Mouse (Mus musculus) CD4-positive helper T cell, adult 2 months (primary cell): ENCODE data around the gene Cpa3.

Experiments used
- DNase-seq: peaks from one replicate; pipeline ENCODE4 v3.0.0-alpha.2; 2012; ENCODE audit warnings: low read depth, missing footprints, low spot score

Gene Cpa3

GRCm38 (mm10) chr3:20242050-20242449 is at the start of gene Cpa3:
Gene Cpa3, minus strand, starts transcription at chr3:20242181.
- no peak for DNase-seq

- no peak for DNase-seq
Observed at GRCm38 (mm10) chr3:20291370-20291769, 49.4 kb upstream of the Cpa3 start.

- no peak for DNase-seq
Observed at GRCm38 (mm10) chr3:20288761-20289160, 46.8 kb upstream of the Cpa3 start.

GRCm38 (mm10) chr3:20281796-20282195 is 39.8 kb upstream of the Cpa3 start:
- no peak for DNase-seq

GRCm38 (mm10) chr3:20275633-20276032 is 33.7 kb upstream of the Cpa3 start, which contains the start of gene Cpb1:
Gene Cpb1, minus strand, starts transcription at chr3:20275733.
- no peak for DNase-seq

GRCm38 (mm10) chr3:20254566-20255479 is 12.8 kb upstream of the Cpa3 start:
- peak; percentile 9 for DNase-seq

- DNase-seq: no peak
Observed at GRCm38 (mm10) chr3:20243913-20244312, 1.9 kb upstream of the Cpa3 start.

- DNase-seq: no peak
Observed at GRCm38 (mm10) chr3:20239741-20240140, 2.2 kb downstream of the Cpa3 start.

- DNase-seq: no peak
Observed at GRCm38 (mm10) chr3:20236965-20237364, 5.0 kb downstream of the Cpa3 start.

GRCm38 (mm10) chr3:20229027-20229426 is 13.0 kb downstream of the Cpa3 start:
- DNase-seq: no peak

- no peak for DNase-seq
Observed at GRCm38 (mm10) chr3:20225429-20225828, 16.6 kb downstream of the Cpa3 start.

GRCm38 (mm10) chr3:20222926-20223698 is 18.9 kb downstream of the Cpa3 start:
- peak; percentile 68 for DNase-seq

GRCm38 (mm10) chr3:20222136-20222535 is 19.8 kb downstream of the Cpa3 start:
- DNase-seq: peak; percentile 21

GRCm38 (mm10) chr3:20198869-20199268 is 43.1 kb downstream of the Cpa3 start:
- DNase-seq: peak; percentile 64

- no peak for DNase-seq
Observed at GRCm38 (mm10) chr3:20197878-20198277, 44.1 kb downstream of the Cpa3 start.

GRCm38 (mm10) chr3:20188976-20189675 is 52.9 kb downstream of the Cpa3 start:
- DNase-seq: no peak

GRCm38 (mm10) chr3:20172394-20172793 is 69.6 kb downstream of the Cpa3 start:
- no peak for DNase-seq

- DNase-seq: no peak
Observed at GRCm38 (mm10) chr3:20167487-20167886, 74.5 kb downstream of the Cpa3 start.
